Mouse (Mus musculus) cerebellum, adult 9-10 months (tissue): Measurements from ENCODE around the gene Dapk3.
"Not testable (repeated sequence)": the region's sequence is repeated elsewhere in the genome, so short reads cannot be mapped to it uniquely, and the experiment has no call there.

ENCODE experiments used
- DNase-seq: peaks from one replicate; pipeline ENCODE4 v3.0.0; 2022

The Dapk3 gene

GRCm38 (mm10) chr10:81201807-81202758 lies 19.3 kb downstream of the Dapk3 start, which contains the start of gene Nmrk2:
Gene Nmrk2 (minus strand): TSS chr10:81202051.
- DNase-seq = no peak

GRCm38 (mm10) chr10:81202978-81203720 lies 20.3 kb downstream of the Dapk3 start:
- DNase-seq = no peak

DNA sequence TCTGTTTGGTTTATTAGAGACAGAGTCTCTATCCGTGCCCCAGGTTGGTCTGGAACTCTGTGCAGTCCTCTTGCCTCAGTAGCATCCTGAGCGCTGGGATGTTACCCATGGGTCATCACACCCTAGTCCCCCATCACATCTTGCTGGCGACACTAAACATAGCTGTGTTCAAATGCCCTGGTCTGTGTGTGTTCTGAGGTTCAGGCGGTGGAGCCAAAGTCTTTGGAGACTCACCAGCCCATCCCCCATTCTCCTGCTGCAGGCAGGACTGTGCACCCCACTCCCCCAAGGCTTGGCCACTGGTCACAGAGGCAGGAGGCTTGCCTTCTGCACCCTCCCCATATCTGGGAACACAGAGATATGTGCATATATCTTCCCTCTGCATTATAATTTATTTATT lies 21.3 kb downstream of the Dapk3 start:
- no peak for DNase-seq

DNA sequence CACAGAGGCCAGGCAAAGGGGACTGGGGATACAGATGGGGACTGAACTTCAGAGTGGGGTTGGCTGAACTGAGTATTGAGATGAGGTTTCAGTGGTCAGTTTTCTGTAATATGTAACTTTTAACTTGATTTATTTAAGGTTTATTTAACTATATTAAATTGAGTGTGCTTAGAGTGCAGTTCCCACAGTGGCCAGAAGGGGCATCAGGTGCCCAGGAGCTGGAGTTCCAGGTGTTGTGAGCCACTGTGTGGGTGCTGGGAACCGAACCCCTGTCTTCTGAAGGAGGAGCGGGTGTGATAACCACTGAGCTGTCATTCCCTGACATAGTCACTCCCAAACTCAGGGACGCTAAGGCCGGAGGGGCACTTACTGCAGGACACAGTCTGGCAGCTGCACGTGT lies 27.3 kb downstream of the Dapk3 start:
- no peak for DNase-seq

- DNase-seq = no peak
These were observed 33.5 kb downstream of the Dapk3 start for GRCm38 (mm10) chr10:81216260-81216659.

DNA sequence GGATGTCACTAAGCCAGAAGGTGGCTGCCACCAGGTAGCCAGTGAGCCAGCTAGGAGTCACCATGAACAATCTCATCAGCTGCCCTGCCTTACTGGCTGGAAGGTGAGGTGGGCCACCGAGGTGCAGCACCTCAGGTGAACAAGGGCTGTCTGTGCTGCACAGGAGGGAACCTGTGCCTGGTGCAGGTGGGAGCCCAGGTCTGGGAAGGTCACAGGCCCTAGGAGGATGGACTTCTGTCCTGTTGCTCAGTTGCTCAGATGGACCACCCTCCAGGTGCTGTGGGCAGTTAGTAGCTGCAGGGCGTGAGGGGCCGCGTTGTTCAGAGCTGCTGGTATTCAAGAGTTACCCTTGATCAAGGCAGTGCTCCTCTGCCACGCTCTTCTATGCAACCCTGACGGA lies 34.0 kb downstream of the Dapk3 start:
- DNase-seq = no peak

- not testable (repeated sequence) for DNase-seq
These were observed 34.5 kb downstream of the Dapk3 start for GRCm38 (mm10) chr10:81217267-81217666.

GRCm38 (mm10) chr10:81217964-81218363 lies 35.2 kb downstream of the Dapk3 start:
- DNase-seq = peak; percentile 81

DNA sequence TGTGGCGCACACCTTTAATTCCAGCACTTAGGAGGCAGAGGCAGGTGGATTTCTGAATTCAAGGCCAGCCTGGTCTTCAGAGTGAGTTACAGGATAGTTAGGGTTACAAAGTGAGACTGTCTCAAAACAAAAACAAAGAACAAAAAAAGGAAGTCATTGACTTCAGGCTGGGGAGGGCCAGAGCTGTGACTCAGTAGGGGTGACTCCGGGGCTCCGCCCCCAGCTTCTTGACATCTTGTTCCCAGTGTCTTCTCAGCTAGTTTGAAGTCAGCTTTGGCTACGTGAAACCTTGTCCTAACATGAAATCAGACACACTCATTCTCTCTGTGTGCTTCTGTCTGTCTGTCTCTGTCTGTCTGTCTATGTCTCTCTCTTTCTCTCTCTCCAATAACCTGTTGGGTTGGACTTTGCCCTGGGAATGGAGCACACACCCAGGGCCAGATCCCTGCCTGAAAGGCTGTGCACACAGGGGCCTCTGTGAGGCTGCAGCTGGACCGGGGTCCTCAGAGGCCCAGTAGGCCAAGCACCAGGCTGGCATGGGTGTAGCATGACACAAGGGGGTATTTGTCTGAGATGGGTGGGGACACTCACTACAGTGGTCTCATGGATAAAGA lies 38.7 kb downstream of the Dapk3 start:
- DNase-seq = no peak

GRCm38 (mm10) chr10:81223731-81224130 lies 40.9 kb downstream of the Dapk3 start:
- not testable (repeated sequence) for DNase-seq

DNA sequence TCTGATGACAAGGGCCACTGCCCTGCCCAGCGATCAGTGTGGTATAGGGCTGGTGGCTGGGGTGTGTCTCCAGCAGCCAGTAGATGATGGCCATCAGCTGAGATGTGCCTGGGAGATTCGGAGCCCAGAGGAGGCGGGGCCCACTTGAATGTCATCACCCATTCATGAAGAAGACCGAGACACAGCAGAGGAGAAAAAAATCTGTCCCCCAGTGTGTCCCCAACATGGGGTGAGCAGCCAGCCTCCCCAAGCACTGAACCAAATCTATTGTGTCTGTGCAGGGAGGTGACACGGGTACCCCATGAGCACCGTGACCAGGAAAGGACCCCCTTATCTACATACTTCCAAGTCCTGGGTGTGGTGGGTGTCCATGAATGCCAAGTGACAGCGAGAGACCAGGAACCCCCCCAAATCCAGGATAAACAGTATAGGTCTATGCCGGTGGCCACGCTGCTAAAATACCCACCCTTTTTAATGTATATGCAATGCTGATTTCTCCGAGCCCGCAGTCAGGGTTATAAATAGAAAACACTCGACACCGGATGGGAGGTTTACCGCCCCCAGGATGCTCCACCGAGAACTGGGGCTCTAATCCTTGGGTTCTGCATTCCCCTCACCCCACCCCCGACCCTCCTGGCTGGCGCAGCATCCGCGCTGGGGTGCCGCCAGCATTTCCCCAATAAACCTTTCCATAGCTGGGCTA lies 47.1 kb downstream of the Dapk3 start:
- peak; percentile 68 for DNase-seq

DNA sequence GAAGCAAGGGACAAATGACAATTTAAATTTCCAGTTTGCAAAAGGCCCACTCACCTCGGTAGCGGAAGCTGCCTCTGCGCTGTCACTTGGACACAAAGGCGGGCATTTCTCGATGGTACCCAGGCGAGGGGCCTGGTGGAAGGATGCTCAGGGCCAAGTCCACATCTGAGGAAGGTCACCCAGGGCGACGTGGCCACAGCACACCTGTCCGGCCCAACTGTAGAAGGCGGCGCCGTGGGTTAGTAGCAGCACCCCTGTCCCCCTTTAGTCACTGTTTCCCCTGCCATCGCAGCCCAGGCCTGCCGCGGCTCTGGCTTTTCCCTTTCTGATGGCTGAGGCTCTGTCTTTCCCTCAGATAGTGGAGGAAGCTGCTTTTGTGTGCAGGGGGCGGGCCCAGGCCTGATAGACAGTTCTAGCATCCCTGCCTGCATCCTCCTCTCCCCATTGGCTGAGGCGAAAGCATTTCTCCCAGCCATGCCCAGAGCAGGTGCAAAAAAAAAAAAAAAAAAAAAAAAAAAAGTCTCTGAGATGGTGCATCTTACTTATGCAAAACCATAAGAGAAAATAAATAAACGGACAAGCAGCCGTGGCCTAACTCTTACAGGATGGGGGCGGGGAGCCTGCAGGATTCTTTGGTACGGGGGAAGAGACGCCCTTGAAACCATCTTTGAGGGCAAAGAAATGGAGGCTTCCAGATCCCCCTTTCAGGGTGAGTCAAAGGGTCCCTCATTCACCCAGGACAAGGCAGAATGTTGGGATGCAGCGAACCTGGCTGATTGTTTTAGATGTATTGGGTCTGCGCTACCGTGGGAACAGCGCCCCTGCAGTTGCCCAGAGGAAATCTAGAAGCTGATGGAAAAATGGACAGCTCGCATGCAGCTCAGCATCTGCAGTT lies 47.9 kb downstream of the Dapk3 start, which contains the start of gene Atcay:
Atcay (minus strand) TSS at position 396 of the 895 bp plus-strand sequence.
- DNase-seq = peak; percentile 89

DNA sequence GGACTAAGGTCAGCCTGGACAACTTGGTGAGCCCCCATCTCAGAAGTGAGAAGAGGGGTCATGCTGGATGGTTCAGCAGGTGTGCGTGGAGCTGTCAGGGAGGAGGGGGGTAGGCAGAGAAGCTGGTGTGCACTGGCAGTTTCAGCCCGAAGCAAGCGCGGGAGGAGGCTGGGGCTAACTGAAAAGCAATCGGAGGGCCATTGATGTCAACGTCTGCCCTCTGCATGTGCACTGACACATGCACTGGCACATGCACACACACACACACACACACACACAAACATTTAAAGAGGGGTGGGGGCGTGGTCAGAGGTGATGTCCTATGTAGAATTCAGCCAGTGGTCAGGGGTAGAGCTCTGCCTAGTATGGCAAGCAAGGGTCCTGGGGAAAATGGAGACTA lies 48.6 kb downstream of the Dapk3 start:
- no peak for DNase-seq

GRCm38 (mm10) chr10:81232580-81233225 lies 49.9 kb downstream of the Dapk3 start, which contains the start of gene Zfr2:
Gene Zfr2 (plus strand): TSS chr10:81233155.
- DNase-seq = peak; percentile 96

DNA sequence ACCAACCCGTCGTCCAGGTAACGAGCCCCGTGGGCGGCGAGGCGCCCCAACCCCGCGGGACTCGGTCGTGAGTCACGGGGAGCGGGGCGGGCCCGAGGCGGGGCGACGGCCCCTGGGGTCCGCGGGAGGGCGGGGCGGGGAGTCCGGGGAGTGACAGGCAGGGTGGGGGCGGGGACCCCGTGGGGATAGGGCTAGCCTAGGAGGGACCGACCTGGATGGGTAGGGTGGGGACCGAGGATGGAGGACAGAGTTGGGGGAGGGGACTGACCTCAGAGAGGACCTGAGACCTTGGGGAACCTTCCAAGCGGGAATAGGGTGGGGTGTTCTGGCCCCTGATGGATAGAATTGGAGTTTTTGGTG lies 50.4 kb downstream of the Dapk3 start:
- no peak for DNase-seq

DNA sequence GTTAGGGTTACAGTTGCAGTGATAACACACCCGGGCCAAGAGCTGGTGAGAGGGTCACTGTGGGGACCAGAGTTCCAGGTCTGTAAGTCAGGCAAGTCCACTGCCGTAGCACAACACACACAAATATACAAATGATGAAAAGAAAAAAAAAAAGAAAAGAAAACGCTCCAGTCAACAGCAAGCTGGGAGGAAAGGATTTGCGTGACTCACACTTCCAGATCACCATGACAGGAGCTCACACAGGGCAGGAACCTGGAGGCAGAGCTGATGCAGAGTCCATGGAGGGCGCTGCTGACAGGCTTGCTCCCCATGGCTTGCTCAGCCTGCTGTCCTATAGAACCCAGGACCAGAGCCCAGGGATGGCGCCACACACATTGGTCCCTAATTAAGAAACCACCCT lies 51.4 kb downstream of the Dapk3 start:
- DNase-seq = no peak

DNA sequence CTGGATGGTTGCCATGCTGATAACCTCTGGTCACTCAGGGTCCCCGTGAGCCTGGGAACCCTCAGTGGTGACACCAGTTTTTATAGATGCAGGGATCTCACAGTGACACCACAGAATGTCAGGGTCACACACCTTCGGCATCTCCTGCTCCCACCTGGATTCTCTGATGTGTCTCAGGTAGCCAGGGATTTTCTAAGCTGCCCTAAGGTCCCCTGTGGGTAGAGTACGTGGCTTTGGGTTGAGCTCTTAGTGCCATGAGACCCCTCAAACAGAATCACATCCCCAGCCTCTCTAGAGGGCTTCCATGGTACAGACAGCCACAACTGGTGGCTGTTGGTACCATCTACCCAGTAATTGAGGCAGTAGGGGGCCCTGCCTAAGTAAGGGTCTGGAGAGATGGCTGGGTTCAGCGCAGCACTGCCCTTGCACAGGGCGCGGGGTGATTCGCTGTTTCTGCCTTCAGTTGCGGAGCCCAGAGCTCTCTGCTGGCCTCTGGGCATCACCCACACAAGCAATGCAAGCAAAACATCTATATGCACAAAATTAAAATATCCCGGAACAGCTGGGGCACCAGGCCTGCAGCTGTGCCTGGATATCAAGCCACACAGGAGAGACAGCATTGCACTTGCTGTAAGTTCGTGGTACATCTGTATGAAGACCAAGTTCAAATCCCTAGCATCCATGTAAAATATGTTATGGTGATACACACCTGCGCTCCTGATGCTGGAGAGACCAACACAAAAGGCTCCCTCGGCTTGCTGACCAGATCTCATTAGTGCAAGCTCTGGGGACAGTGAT lies 53.9 kb downstream of the Dapk3 start:
- no peak for DNase-seq

DNA sequence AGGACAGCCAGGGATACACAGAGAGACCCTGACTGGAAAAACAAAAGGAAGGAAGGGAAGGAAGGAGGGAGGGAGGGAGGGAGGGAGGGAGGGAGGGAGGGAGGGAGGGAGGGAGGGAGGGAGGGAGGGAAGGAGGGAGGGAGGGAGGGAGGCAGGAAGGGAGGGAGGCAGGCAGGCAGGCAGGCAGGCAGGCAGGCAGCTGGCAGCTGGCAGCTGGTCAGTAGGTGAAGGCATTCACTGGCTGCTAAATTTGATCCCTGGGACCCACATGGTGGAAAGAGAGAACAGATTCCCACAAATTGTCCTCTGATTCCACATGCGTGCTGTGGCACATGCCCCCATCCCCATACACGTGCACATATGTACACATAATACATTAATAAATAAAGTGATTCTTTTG lies 55.8 kb downstream of the Dapk3 start:
- no peak for DNase-seq

DNA sequence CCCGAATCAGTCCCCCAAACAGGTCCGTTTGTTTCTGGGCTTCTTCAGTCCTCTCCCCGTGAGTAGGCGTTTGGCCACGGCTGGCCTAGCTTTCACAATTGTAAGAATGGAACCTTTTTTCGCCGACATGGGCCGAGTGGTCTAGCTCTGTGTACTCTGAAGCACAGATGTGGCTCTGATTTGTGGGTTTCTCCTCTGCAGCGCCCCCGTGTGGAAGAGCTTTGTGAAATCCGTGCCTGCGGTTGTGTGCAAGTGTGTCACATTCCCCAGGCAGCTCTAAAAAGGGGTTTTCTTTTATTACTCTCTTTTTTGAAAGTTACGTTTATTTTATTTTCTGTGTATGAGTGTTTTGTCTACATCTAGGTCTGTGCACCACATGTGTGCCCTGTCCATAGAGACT lies 58.1 kb downstream of the Dapk3 start:
- DNase-seq = no peak

- no peak for DNase-seq
These were observed 59.2 kb downstream of the Dapk3 start for GRCm38 (mm10) chr10:81242021-81242420.
